Mouse (Mus musculus) E14TG2a.4 (cell line): Measurements from ENCODE around the gene Tle1.

Source experiments
- CTCF ChIP-seq: conservative IDR thresholded peaks from 2 replicates; pipeline ENCODE4 v1.5.1; 2014; ENCODE audit warnings: low read length
- POU5F1 ChIP-seq: IDR thresholded peaks from 2 replicates; pipeline ENCODE4 v1.6.1; 2014; ENCODE audit warnings: low read length, borderline replicate concordance

GRCm38 (mm10) chr4:72167171-72167570, 33.5 kb downstream of the Tle1 start:
- TF ChIP-seq CTCF (no peak), POU5F1 (no peak)
